Comparison of ENCODE assay signal across 8 mouse cellular contexts in genomic region chr13:54716916-54717315, GRCm38 (mm10). TPM values are rescaled to one million over a fixed set of nuclear protein-coding genes. Genes with fewer than 3 reads are reported as not detected.
DNase-seq lines count a peak whose midpoint lies in the region; ATAC-seq and TF ChIP-seq lines count a peak whose summit lies in the region.

No protein-coding gene starts in this region.

- peak; percentile 94 for TF ChIP-seq CTCF in layer of hippocampus, adult 2 months (conservative IDR thresholded peaks at IDR 0.05)

- no peak overlapping the region for H3K27ac ChIP-seq in layer of hippocampus, adult 2 months
- H3K27ac ChIP-seq in neural tube, embryonic 13.5 days (replicated peaks), result no peak overlapping the region

- H3K9me3 ChIP-seq in neural tube, embryonic 13.5 days, result no peaks in the 10 kb centered on the region

- peaks cover 19% of the 10 kb centered on the region; the same call in 1 of the 2 replicates for H3K4me1 ChIP-seq in neural tube, embryonic 13.5 days (replicated peaks)

- peaks cover 9% of the 10 kb centered on the region; the same call in 1 of the 2 replicates for H3K27me3 ChIP-seq in neural tube, embryonic 13.5 days

- H3K9ac ChIP-seq in neural tube, embryonic 13.5 days, result no peak overlapping the region

- peak; percentile 57; the same call in 1 of the 2 replicates for ATAC-seq in neural tube, embryonic 13.5 days (ENCODE audit: low read depth)

- peak; percentile 29 to 76 for DNase-seq in layer of hippocampus, adult 2 months (ENCODE audit: low spot score in 2 of 2)
- DNase-seq in layer of hippocampus, adult 9-11 months, result no peak
- peak; percentile 6 for DNase-seq in MEL-GATA-1-ER (ENCODE audit: extremely low read depth, low read depth)
- DNase-seq in cerebellum, adult 9-10 months, result peak; percentile 81
- DNase-seq in frontal cortex, postnatal 36 days (ENCODE audit: low spot score in 2 of 2), result peak; percentile 66 to 70
- peak; percentile 46 to 74 for DNase-seq in layer of hippocampus, postnatal 25 days (ENCODE audit: extremely low spot score in 1 of 2, low spot score in 1 of 2)
- no peak for DNase-seq in ovary, adult 18-20 months (ENCODE audit: low spot score)

- no peak overlapping the region for H3K4me2 ChIP-seq in neural tube, embryonic 13.5 days

- WGBS in neural tube, embryonic 13.5 days, result 2% methylated on average over 5 of the region's 5 CpGs

- no peaks in the 10 kb centered on the region for H3K36me3 ChIP-seq in neural tube, embryonic 13.5 days

- no peak overlapping the region for H3K4me3 ChIP-seq in layer of hippocampus, adult 2 months
- H3K4me3 ChIP-seq in neural tube, embryonic 13.5 days, result no peak overlapping the region

RNA-seq across cellular contexts. Expression of gene Cdhr2, which starts 15.7 kb away (rescaled TPM):
- under 1 TPM; 0.33 to 0.44 TPM for total RNA-seq in layer of hippocampus, adult 2 months (2021)
- total RNA-seq in layer of hippocampus, postnatal 25 days (2021), result under 1 TPM; 0.25 to 0.31 TPM
- polyA plus RNA-seq in neural tube, embryonic 13.5 days (2015; fragmentation: Nextera tagmentation; extraction: Ambion mirVana), result 0.06 and 0.07 TPM in 2 replicates

RNA-seq across cellular contexts. Expression of gene Rnf44, which starts 23.2 kb away (rescaled TPM):
- 100 to 1,000 TPM; 153 to 160 TPM for total RNA-seq in layer of hippocampus, adult 2 months (2021)
- total RNA-seq in layer of hippocampus, postnatal 25 days (2021), result 100 to 1,000 TPM; 139 to 158 TPM
- polyA plus RNA-seq in neural tube, embryonic 13.5 days (2015; fragmentation: Nextera tagmentation; extraction: Ambion mirVana), result 84.2 and 92.9 TPM in 2 replicates

RNA-seq across cellular contexts. Expression of gene Gprin1, which starts 32.8 kb away (rescaled TPM):
- total RNA-seq in layer of hippocampus, adult 2 months (2021), result 100 to 1,000 TPM; 146 to 150 TPM
- total RNA-seq in layer of hippocampus, postnatal 25 days (2021), result 100 to 1,000 TPM; 149 to 152 TPM
- polyA plus RNA-seq in neural tube, embryonic 13.5 days (2015; fragmentation: Nextera tagmentation; extraction: Ambion mirVana), result 12.2 and 17.5 TPM in 2 replicates

RNA-seq across cellular contexts. Expression of gene Sncb, which starts 49.5 kb away (rescaled TPM):
- total RNA-seq in layer of hippocampus, adult 2 months (2021), result 100 to 1,000 TPM; 655 to 657 TPM
- total RNA-seq in layer of hippocampus, postnatal 25 days (2021), result 100 to 1,000 TPM; 652 to 677 TPM
- polyA plus RNA-seq in neural tube, embryonic 13.5 days (2015; fragmentation: Nextera tagmentation; extraction: Ambion mirVana), result 21.1 and 21.6 TPM in 2 replicates

Comparison
In these comparisons a context has a peak if more than half of its experiments do, and no peak if none do; other contexts are left out.
1. DNase-seq: peak in layer of hippocampus, adult 2 months (2 of 2), MEL-GATA-1-ER (single experiment), cerebellum, adult 9-10 months (single experiment), frontal cortex, postnatal 36 days (2 of 2) and layer of hippocampus, postnatal 25 days (2 of 2); none in layer of hippocampus, adult 9-11 months (single experiment) and ovary, adult 18-20 months (single experiment).